Mouse (Mus musculus) left cerebral cortex, postnatal 4 days (tissue): ENCODE measurements around the gene Ankdd1a. TPM values are rescaled to one million over a fixed set of nuclear protein-coding genes. Genes with fewer than 3 reads are reported as not detected.

Experiments used
- total RNA-seq, 2 experiments: library from RNA; stranded (reverse); gene quantifications; 2 replicates each; pipeline ENCODE4 v1.2.3; 2021

The Ankdd1a gene
- total RNA-seq, 2 experiments from 2014 or later, result 1.3 to 2.1 TPM

Other genes starting within 250 kb of the Ankdd1a start
- gene Clpx, start 225.9 kb downstream of the Ankdd1a start, total RNA-seq, result 10 to 100 TPM; 26.0 to 27.4 TPM
- 10 to 100 TPM; 24.6 to 24.7 TPM for gene Pdcd7, start 174.1 kb downstream of the Ankdd1a start, total RNA-seq
- gene Ubap1l, start 159.2 kb downstream of the Ankdd1a start, total RNA-seq, result 1 to 10 TPM; 4.2 to 5.3 TPM
- gene Kbtbd13, start 128.5 kb downstream of the Ankdd1a start, total RNA-seq, result under 1 TPM; 0.18 to 0.36 TPM
- gene Rasl12, start 121.7 kb downstream of the Ankdd1a start, total RNA-seq, result 1 to 10 TPM; 4.3 to 4.4 TPM
- gene Slc51b, start 97.2 kb downstream of the Ankdd1a start, total RNA-seq, result not detected
- 10 to 100 TPM; 22.7 to 23.1 TPM for gene Mtfmt, start 84.4 kb downstream of the Ankdd1a start, total RNA-seq
- 10 to 100 TPM; 49.8 to 51.5 TPM for gene Spg21, start 59.2 kb downstream of the Ankdd1a start, total RNA-seq
- gene Plekho2, start 59.8 kb upstream of the Ankdd1a start, total RNA-seq, result 1 to 10 TPM; 6.1 to 7.0 TPM
- 1 to 10 TPM; 1.7 to 1.9 TPM for gene Pif1, start 67.0 kb upstream of the Ankdd1a start, total RNA-seq
- gene Rbpms2, start 109.5 kb upstream of the Ankdd1a start, total RNA-seq, result 1 to 10 TPM; 1.8 to 2.4 TPM
- gene Oaz2, start 147.8 kb upstream of the Ankdd1a start, total RNA-seq, result 100 to 1,000 TPM; 202 to 211 TPM